Mouse (Mus musculus): ENCODE measurements around the gene Zbtb40. TPM values are rescaled to one million over a fixed set of nuclear protein-coding genes. Genes with fewer than 3 reads are reported as not detected.

Gene Zbtb40
- polyA plus RNA-seq (2015; fragmentation: Nextera tagmentation; extraction: Ambion mirVana), result 4.4 and 4.5 TPM in 2 replicates

DNA sequence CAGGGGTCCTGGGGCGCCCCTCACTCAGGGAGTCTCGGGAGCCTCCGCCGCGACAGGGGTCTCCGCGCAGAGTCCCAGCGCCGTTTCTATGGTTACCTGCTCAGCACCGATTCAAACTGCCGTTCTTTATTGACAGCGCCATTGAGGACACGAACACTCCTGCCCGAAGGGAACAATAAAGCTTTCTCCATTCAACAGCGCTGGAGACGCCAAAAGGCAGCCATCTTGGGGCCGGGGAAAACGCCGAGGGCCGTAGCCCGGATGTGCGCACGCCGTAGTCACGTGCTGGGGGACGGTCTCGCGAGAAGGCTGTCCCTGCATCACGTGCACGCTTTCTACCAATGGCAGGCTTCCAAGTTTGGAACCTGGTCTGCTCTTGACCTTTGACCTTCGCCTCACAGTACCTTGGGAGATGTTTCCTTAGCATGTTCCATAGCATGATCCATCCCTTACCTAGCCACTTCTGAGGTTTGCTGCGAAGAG is at the start of gene Zbtb40:
Gene Zbtb40 (minus strand): TSS at position 252 of the 483 bp plus-strand sequence.
- H3K9me3 ChIP-seq, result no peaks in the 10 kb centered on the region
- H3K4me1 ChIP-seq (replicated peaks), result peaks cover 24% of the 10 kb centered on the region
- H3K4me2 ChIP-seq, result peak within 1 kb of the TSS; percentile 79
- peaks cover 39% of the 10 kb centered on the region for H3K27me3 ChIP-seq
- peak within 1 kb of the TSS; percentile 82 for H3K9ac ChIP-seq
- no peaks in the 10 kb centered on the region for H3K36me3 ChIP-seq
- WGBS, result 2% methylated on average over 32 of the region's 32 CpGs
- peak within 1 kb of the TSS; percentile 85 for H3K4me3 ChIP-seq
- H3K27ac ChIP-seq, result peak within 1 kb of the TSS; percentile 94
- peak; percentile 97 for ATAC-seq (ENCODE audit: low FRiP score)

DNA sequence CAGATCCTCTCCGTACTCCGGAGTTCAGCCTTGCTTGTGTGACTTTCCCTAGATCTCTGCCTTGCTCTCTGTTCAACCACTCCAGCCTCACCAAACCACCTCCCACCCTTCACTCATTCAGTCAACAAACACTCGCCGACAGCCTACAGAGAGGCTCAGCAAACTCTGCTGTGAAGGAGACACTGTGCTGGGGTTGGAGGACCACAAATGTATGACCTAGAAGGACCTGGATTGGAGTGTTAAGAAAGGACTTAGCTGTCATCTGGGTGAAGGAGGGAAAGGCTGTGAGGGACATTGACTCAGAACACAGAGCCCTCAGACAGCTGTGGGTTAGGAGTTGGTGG is 49.4 kb upstream of the Zbtb40 start:
- Histone ChIP-seq H3K27me3 (0 out of 2 replicates have a peak, but pooled peaks cover 2% of the 10 kb centered on the region), H3K9ac (no peak overlapping the region), H3K4me1 (replicated peaks) (peaks cover 3% of the 10 kb centered on the region; the same call in 1 of the 2 replicates), H3K4me2 (no peak overlapping the region), H3K36me3 (no peaks in the 10 kb centered on the region), H3K4me3 (no peak overlapping the region), H3K27ac (no peak overlapping the region), H3K9me3 (no peaks in the 10 kb centered on the region)
- 75% methylated on average over 4 of the region's 4 CpGs for WGBS
- no peak for ATAC-seq (ENCODE audit: low FRiP score)

DNA sequence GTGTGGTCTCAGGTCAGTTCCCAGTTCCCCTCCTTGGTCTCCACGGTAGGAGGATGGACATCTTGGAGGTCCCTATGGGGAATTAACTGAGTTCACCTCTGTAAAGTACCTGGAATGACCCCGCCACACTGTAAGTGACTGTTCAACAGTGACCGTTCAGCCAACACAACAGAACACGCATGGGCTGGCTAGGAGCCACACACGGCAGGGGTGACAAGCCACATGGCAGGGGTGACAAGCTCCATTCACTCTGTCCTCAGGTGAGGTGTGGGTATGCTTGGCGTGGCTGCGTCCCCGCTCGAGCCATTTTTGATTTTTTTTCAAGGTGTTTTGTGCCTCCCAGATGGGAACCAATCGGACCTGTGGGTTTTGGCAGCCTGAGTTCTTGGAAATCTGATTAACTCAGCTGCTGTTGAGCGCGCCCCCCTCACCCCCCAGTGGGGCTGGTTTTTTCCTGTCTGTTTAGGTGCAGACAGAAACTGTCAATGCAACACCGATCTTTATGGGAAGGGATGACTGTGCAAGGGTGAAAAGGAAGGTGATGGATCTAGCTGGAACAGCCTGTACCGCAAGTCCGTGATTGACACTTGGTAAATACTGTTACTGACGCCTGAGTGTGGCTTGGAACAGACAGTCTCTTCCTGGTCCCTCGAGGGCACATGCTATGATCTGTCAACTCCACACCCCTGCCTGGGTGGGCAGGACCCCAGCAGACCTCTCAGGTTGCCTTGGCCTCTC is 48.8 kb upstream of the Zbtb40 start:
- H3K36me3 ChIP-seq, result no peaks in the 10 kb centered on the region
- H3K9ac ChIP-seq, result no peak overlapping the region
- no peak overlapping the region for H3K4me2 ChIP-seq
- no peak for ATAC-seq (ENCODE audit: low FRiP score)
- H3K9me3 ChIP-seq, result 0 out of 2 replicates have a peak, but pooled peaks cover 4% of the 10 kb centered on the region
- H3K4me1 ChIP-seq (replicated peaks), result peaks cover 3% of the 10 kb centered on the region; the same call in 1 of the 2 replicates
- no peak overlapping the region for H3K4me3 ChIP-seq
- 0 out of 2 replicates have a peak, but pooled peaks cover 2% of the 10 kb centered on the region for H3K27me3 ChIP-seq
- WGBS, result 83% methylated on average over 17 of the region's 17 CpGs
- no peak overlapping the region for H3K27ac ChIP-seq

DNA sequence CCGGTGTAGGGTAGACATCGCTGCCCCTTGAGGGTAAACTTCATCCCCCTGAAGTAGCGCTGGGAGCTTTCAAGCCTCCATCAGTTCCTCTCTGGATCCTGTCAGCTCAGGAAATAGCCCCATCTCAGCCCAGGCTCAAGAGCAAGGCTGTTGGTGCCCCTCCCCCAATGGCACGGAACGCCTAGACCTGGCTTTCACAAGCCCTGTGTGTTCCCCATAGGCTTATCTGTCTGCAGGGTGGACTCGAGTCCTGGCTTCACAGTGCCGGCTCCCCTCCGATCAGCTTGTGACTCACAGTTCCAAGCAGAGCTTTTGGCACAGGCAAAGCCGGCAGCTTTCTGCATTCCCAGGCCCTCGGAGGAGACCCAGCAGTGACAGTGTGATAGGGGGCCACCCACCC is 47.8 kb upstream of the Zbtb40 start:
- Histone ChIP-seq H3K4me1 (replicated peaks) (peaks cover 3% of the 10 kb centered on the region; the same call in 1 of the 2 replicates), H3K36me3 (no peaks in the 10 kb centered on the region), H3K9me3 (0 out of 2 replicates have a peak, but pooled peaks cover 7% of the 10 kb centered on the region), H3K27ac (no peak overlapping the region), H3K4me2 (no peak overlapping the region), H3K4me3 (no peak overlapping the region), H3K9ac (no peak overlapping the region), H3K27me3 (0 out of 2 replicates have a peak, but pooled peaks cover 2% of the 10 kb centered on the region)
- no peak for ATAC-seq (ENCODE audit: low FRiP score)
- WGBS, result 62% methylated on average over 10 of the region's 10 CpGs

DNA sequence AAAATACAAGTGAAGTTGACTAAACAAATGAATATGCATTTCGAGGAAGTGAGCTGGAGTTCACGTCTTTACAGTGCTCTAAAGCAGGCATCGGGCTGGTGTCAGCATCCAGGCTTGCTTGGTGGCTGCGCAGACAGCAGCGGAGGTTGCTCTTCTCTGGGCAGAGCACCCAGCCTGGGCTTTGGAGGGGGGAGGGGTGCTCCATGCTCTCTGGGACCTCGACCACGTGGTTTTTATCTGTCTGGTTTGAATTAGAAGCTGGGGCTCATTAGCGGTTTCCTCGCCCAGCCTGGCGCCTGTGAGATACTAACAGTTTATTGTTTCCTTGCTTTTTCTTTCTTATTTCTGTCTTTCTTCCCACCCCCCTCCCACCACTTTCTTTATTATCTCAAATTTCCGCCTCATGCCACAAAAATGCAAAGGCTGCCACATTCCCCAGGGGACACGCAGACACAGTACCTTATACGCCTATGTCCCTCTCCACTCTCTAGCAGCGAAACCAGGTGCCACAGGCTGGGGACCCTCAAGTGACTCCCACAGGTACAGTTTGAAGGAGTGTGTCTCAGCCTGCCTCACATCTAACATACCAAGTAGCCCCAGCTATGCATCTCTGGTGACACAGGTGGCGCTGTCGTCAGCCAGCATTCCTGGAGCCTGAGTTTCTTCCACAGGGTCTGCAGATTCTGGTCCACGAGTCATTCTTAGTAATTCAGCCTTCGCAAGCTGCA is 36.6 kb upstream of the Zbtb40 start:
- ATAC-seq (ENCODE audit: low FRiP score), result no peak
- Histone ChIP-seq H3K36me3 (no peaks in the 10 kb centered on the region), H3K4me2 (no peak overlapping the region)

DNA sequence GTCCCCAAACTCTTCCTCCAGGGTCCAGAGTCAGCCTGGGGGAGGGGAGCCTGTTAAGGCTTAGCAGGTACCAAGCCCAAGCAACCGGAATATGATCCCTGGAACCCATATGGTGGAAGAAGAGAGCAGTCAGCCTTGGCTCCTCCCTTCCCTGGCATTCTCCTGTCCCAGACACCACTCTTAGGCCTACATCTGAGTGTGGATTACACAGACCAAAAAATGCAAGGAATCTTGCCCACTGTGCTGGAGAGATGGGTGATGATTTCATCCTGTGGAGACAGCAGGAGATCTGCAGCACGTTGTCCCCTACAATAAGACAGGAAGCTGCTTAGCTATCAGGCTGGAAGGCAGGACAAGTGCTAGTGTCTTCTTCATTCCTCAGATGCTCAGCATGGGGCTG is 34.3 kb upstream of the Zbtb40 start:
- Histone ChIP-seq H3K9ac (no peak overlapping the region), H3K36me3 (no peaks in the 10 kb centered on the region), H3K4me1 (replicated peaks) (no peaks in the 10 kb centered on the region), H3K9me3 (no peaks in the 10 kb centered on the region), H3K4me3 (no peak overlapping the region), H3K27ac (no peak overlapping the region), H3K27me3 (0 out of 2 replicates have a peak, but pooled peaks cover 2% of the 10 kb centered on the region), H3K4me2 (no peak overlapping the region)
- 68% methylated on average over 2 of the region's 2 CpGs for WGBS
- ATAC-seq (ENCODE audit: low FRiP score), result no peak

More for the DNA sequence above, 36.6 kb upstream of the Zbtb40 start:
- H3K27ac ChIP-seq, result no peak overlapping the region
- no peak overlapping the region for H3K4me3 ChIP-seq
- no peaks in the 10 kb centered on the region for H3K4me1 ChIP-seq (replicated peaks)
- 0 out of 2 replicates have a peak, but pooled peaks cover 2% of the 10 kb centered on the region for H3K27me3 ChIP-seq
- no peak overlapping the region for H3K9ac ChIP-seq
- 53% methylated on average over 18 of the region's 18 CpGs for WGBS
- H3K9me3 ChIP-seq, result no peaks in the 10 kb centered on the region

DNA sequence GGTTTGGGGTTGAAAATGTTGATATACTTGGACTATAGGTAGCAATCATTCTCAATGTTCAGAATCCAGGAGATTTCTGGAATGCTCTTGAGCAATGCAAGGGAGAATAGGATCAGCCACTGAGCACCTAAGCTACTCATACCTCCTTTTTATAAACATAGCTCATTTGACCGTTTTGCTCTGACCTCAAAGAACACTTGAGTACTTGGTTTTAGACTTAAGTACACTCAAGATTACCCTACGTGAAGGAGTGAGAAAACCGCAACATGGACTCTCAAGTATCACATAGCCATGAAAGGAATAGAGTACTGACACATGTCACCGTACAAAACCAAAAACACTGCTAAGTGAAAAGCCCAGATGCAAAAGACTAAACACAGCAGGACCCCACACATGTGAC is 32.8 kb upstream of the Zbtb40 start:
- H3K9ac ChIP-seq, result no peak overlapping the region
- H3K27me3 ChIP-seq, result 0 out of 2 replicates have a peak, but pooled peaks cover 2% of the 10 kb centered on the region
- H3K27ac ChIP-seq, result no peak overlapping the region
- no peaks in the 10 kb centered on the region for H3K36me3 ChIP-seq
- no peaks in the 10 kb centered on the region for H3K9me3 ChIP-seq
- ATAC-seq (ENCODE audit: low FRiP score), result no peak
- H3K4me1 ChIP-seq (replicated peaks), result no peaks in the 10 kb centered on the region
- WGBS, result 92% methylated on average over 4 of the region's 4 CpGs
- no peak overlapping the region for H3K4me3 ChIP-seq
- H3K4me2 ChIP-seq, result no peak overlapping the region

DNA sequence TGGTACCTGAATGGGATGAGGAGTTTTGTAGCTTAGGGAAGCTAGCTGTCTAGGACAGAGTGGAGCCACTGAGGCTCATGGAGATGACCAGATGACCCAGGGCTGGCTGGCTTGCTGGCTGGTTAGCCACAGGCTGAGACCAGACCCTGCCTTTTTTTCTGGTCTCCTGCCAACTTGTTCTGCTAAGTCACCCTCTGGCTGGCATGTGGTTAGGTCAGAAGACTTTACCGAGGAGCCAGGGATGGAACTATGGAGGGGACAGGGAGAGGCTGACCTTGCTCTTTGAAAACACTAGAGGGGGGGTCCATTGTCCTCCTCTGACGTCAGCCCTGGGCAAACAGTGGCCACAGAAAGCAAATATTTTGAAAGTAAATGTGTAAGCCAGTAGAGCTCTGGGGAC is 28.6 kb upstream of the Zbtb40 start:
- H3K27me3 ChIP-seq, result 0 out of 2 replicates have a peak, but pooled peaks cover 2% of the 10 kb centered on the region
- no peak overlapping the region for H3K9ac ChIP-seq
- H3K36me3 ChIP-seq, result no peaks in the 10 kb centered on the region
- WGBS, result 31% methylated on average over 2 of the region's 2 CpGs
- no peaks in the 10 kb centered on the region for H3K9me3 ChIP-seq
- no peak overlapping the region for H3K4me2 ChIP-seq
- no peak for ATAC-seq (ENCODE audit: low FRiP score)
- H3K27ac ChIP-seq, result no peak overlapping the region
- no peak overlapping the region for H3K4me3 ChIP-seq
- no peaks in the 10 kb centered on the region for H3K4me1 ChIP-seq (replicated peaks)

DNA sequence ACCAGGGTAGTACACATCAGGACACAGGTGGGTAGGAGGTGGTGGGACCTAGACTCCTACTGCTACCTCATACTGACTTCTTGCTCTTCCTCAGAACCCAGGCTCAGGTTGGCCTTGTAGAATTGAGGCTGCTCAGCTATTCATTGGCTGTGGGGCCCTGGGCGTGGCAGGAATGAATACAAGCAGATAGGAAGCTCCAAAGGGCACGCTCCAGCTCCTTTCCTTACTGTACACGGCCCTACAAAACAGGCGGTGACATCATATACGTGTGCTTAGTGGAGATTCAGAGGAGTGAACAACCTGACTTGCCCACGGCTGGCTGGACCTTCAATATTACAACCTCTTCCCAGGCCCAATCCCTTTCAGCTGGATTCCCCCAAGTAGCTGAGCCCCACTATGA is 22.6 kb upstream of the Zbtb40 start:
- no peak overlapping the region for H3K27ac ChIP-seq
- no peaks in the 10 kb centered on the region for H3K9me3 ChIP-seq
- no peaks in the 10 kb centered on the region for H3K27me3 ChIP-seq
- H3K4me1 ChIP-seq (replicated peaks), result peaks cover 5% of the 10 kb centered on the region
- H3K4me3 ChIP-seq, result no peak overlapping the region
- ATAC-seq (ENCODE audit: low FRiP score), result no peak
- no peak overlapping the region for H3K9ac ChIP-seq
- no peaks in the 10 kb centered on the region for H3K36me3 ChIP-seq
- 86% methylated on average over 6 of the region's 6 CpGs for WGBS
- H3K4me2 ChIP-seq, result no peak overlapping the region

DNA sequence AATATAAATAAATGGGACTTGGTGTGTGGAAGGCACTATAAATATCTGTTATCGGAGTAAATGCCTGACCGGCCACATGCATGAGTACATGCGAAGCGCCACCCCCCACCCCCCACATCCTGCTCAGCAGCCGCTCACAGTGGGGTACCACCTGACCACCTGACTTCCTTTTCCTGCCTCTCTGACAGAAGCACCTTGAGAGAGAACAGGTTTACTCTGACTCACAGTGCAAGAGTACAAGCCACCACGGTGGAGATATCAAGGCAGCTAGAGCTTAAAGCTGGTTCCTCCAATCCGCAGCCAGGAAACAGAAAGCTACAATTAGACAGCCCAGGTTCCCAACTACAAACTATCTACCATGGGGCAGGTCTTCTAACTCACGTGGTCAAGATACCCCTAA is 19.9 kb upstream of the Zbtb40 start:
- no peak overlapping the region for H3K9ac ChIP-seq
- H3K4me1 ChIP-seq (replicated peaks), result peaks cover 5% of the 10 kb centered on the region
- H3K27me3 ChIP-seq, result 0 out of 2 replicates have a peak, but pooled peaks cover 11% of the 10 kb centered on the region
- H3K4me2 ChIP-seq, result no peak overlapping the region
- WGBS, result 51% methylated on average over 8 of the region's 8 CpGs
- no peak overlapping the region for H3K27ac ChIP-seq
- H3K9me3 ChIP-seq, result no peaks in the 10 kb centered on the region
- no peak overlapping the region for H3K4me3 ChIP-seq
- no peak for ATAC-seq (ENCODE audit: low FRiP score)
- H3K36me3 ChIP-seq, result no peaks in the 10 kb centered on the region

DNA sequence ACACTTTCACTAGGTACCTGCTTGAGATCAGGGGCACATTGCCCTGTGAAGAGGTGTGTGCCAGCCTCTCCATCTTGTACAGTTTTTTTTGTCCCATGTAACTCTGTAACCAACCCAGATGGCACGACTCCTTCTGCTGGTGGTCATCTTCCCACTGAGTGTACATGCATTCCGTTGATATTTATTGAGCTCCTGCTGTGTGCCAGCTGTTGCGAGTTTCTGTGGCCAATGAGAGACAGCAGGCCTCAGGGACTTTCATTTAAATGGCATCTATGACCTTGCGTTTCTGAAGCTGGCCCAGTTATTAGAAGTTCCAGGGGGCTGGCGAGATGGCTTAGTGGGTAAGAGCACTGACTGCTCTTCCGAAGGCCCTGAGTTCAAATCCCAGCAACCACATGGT is 17.2 kb upstream of the Zbtb40 start:
- ATAC-seq (ENCODE audit: low FRiP score), result no peak

DNA sequence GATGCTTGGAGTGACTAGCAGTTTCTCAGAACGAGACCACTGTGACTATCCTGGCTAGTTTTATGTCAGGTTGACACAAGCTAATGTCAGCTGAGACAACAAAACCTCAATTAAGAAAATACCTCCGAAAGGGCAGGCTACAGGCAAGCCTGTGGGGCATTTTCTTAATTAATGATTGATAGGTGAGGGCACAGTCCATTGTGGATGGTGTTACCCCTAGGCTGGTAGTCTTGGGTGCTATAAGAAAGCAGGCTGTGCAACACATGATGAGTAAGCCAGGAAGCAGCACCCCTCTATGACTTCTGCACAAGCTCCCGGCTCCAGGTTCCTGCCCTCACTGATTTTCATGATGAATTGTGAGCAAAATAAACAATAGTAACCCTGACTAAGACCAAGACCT is 6.3 kb upstream of the Zbtb40 start:
- no peak overlapping the region for H3K4me3 ChIP-seq
- H3K36me3 ChIP-seq, result no peaks in the 10 kb centered on the region
- no peak overlapping the region for H3K27ac ChIP-seq
- H3K9me3 ChIP-seq, result no peaks in the 10 kb centered on the region; the same call in 1 of the 2 replicates
- no peaks in the 10 kb centered on the region for H3K4me1 ChIP-seq (replicated peaks)
- no peak overlapping the region for H3K9ac ChIP-seq
- no peak overlapping the region for H3K4me2 ChIP-seq
- no peak for ATAC-seq (ENCODE audit: low FRiP score)
- WGBS, result 71% methylated on average over 3 of the region's 3 CpGs
- H3K27me3 ChIP-seq, result peaks cover 69% of the 10 kb centered on the region

More for the DNA sequence above, 17.2 kb upstream of the Zbtb40 start:
- Histone ChIP-seq H3K27ac (no peak overlapping the region), H3K4me3 (no peak overlapping the region), H3K9ac (no peak overlapping the region), H3K27me3 (0 out of 2 replicates have a peak, but pooled peaks cover 11% of the 10 kb centered on the region), H3K4me1 (replicated peaks) (peaks cover 5% of the 10 kb centered on the region), H3K36me3 (no peaks in the 10 kb centered on the region), H3K4me2 (no peak overlapping the region), H3K9me3 (no peaks in the 10 kb centered on the region)
- WGBS, result 63% methylated on average over 6 of the region's 6 CpGs
